Mouse (Mus musculus) forelimb bud, embryonic 11.5 days (tissue): ENCODE results near the gene Prkcb.

ENCODE experiments used
- DNase-seq: peaks from one replicate; pipeline ENCODE4 v3.0.0-alpha.2; 2012; ENCODE audit warnings: low read depth, low spot score

The Prkcb gene

DNA sequence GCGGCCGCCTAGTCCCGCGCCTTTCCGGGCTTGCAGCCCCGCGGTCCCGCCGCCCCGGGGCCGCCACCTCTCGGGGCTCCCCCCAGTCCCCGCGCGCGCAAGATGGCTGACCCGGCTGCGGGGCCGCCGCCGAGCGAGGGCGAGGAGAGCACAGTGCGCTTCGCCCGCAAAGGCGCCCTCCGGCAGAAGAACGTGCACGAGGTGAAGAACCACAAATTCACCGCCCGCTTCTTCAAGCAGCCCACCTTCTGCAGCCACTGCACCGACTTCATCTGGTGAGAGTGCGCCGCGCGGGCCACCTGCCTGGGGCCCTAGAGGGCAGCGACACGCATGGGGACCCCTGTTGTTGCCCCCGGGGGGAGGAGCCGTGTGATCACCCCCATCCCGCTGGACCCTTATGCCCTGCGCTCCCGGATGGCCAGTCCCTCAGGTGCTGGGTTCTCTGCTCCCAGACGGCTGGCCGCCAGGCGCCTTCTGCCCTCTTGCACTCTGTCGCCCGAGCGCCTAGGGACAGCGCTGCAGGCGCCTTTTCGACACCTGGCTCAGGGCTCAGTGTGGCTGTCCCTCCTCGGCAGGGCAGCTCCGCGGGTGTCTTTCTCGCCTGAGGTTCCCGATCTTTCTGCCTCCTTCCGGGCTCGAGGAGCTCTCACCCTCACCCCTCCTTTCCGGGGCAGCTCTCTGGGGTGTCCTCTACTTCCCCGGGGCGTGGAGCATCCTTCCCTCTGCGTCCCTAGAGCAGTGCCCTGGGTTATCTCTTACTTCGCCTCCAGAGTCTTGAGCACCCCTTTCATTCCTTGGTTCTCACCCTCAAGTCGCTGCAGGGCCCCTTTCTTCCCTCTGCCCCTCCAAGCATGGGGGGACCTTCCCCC, 926 bp downstream of the Prkcb start:
- no peak for DNase-seq

GRCm38 (mm10) chr7:122290165-122290564, 1.6 kb downstream of the Prkcb start:
- DNase-seq: no peak

DNA sequence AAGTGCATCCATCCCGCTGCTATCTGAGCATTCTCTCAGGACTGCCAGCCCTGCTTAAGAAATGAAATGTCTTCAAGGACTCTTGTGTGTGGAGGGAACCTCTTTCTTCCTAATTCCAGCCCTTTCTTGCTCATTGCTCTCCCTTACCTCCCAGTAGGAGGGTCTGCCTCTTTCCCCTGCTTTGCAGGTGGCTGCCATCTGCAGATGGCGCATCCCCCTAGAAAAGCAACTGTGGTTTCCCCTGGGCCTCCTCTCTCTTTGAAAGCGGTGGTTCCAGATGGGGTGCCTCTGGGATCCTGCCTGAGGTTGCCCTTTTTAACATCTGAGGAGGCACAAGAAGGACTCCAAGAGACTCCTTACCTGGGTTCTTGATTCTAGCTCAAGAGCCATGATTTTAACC, 2.2 kb downstream of the Prkcb start:
- DNase-seq: no peak

- DNase-seq: no peak
These were observed 3.6 kb downstream of the Prkcb start for GRCm38 (mm10) chr7:122292151-122292550.

GRCm38 (mm10) chr7:122294111-122294510, 5.6 kb downstream of the Prkcb start:
- DNase-seq: no peak

DNA sequence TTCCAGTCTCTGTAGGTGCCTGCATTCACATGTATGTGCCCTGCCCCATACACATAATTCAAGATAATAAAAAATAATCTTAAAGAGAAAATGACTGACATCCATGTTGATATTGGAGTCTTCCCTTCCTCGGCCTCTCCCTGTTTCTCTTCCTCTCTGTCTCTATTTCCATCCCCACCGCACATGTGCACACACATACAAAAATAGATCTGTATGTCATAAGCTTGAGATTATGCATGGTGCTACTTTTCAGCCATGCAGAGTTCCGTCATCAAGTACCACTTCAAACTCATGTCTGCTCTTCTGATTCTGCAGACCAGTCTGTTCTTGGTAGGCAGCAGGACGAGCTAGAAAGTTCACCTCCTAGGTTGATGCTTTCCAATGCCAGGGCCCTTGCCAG, 6.8 kb downstream of the Prkcb start:
- DNase-seq: no peak

- DNase-seq: no peak
These were observed 7.8 kb downstream of the Prkcb start for GRCm38 (mm10) chr7:122296331-122296730.

DNA sequence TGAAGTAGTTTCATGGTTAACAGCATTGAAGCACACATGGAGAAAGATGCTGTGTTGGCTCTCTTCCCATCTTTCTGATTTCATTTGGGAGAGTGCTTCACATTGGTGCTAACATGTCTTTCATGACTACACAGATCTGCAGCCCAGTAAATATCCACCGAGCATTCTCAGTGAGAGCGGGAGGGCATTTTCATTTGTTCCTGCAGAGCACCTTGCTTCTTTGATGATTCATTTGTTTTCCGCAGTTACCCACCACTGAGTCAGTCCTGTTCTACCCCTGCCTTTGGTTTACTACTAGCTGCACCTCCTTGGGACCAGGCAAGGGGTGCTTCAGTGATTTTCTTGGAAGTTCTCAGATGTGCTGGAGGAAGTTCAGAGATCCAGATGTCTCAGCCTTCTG, 8.3 kb downstream of the Prkcb start:
- no peak for DNase-seq

- DNase-seq: no peak
These were observed 9.1 kb downstream of the Prkcb start for GRCm38 (mm10) chr7:122297627-122298026.

DNA sequence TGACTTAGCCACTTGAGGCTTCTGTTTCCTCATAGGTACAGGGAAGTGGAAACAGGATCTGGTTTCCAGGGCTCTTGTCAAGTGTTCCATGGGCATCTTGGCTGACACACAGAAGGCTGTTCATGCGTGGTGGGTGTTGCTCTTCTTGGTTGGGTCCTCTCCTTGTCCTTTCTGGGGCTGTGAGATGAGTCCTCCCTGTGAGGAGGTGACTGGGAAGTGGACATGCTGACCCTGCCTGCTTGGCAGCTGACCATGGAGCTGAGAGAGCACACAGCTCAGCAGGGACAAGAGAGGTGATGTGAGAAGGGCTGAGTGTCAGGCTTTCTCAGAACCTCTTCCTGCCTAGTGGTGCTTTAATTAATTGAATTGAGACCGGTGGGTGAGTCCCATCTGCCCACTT, 10.2 kb downstream of the Prkcb start:
- DNase-seq: no peak

GRCm38 (mm10) chr7:122300538-122300937, 12.0 kb downstream of the Prkcb start:
- DNase-seq: no peak

DNA sequence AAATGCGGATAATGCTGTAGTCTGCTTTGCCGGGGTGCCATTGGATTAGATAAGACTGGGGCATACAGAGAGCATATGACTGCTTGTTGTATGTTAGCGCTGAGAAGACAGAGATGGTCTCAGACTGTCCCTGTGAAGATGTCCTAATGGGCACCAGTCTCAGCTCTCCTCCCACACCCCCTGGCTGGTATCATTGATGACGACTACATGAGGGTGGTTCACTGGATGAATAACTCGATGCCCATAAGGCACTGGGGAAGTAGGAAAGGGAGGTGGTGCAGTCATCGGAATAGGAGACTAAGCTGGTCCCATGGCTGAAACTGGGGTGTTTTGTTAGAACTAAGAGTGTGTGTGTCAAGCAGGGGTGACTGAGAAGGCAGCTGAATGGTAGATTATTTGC, 14.0 kb downstream of the Prkcb start:
- no peak for DNase-seq

DNA sequence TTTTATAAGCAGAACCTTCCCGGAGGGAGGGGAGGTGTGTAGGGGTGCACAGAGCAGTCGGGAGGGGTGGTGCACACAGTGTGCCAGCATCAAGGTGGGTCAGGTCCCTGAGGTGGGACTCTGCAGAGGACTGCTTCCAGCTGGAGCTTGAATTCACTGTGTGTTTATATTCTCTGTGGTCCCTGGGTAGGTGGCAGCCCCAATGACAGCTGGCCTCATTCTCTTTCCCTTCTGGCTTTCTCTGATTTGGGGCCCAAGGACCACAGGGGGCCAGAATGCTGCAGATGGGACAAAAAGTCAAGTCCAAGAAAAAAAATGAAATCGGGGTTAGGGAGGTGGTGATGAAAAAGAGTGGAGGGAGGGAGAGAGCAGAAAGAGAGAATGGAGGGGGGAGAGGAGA, 15.4 kb downstream of the Prkcb start:
- DNase-seq: no peak

GRCm38 (mm10) chr7:122304521-122304920, 16.0 kb downstream of the Prkcb start:
- no peak for DNase-seq

DNA sequence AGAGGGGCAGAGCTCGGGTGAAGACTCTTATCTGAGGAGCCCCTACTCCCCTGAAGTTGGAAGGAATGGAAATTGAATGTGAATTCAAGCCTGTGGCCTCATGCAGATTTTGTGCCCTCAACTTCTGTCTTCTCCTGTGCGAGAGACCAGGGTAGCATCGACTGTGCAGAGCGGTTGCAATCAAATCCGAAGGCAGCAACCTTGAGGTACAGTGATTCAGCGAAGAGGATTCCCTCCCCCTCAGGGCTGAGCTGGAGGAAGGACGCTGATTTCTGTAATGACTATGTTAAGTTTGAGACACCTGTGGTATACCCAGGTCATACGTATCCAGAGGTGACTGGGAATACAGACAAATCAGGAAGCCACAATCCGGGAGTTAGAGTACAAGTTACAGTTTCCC, 18.7 kb downstream of the Prkcb start:
- DNase-seq: no peak

DNA sequence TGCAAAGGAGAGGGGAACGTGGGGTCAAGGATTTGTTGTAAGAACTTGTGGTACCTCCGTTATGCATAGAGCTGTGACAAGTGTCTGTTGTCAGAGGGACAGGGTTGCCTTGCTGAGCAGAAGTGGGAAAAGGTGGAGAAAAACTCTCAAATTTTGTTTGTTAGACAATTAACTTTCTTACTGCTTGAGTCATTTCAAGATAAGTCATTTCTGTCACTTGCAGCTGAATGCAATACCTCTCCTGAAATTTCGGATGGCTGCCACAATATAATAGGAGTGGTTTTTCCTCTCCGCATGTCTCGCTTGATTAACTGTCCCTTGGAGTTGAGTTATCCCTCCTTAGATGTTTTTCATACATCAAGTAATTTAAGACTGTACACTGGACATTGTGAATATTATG, 20.1 kb downstream of the Prkcb start:
- DNase-seq: no peak

DNA sequence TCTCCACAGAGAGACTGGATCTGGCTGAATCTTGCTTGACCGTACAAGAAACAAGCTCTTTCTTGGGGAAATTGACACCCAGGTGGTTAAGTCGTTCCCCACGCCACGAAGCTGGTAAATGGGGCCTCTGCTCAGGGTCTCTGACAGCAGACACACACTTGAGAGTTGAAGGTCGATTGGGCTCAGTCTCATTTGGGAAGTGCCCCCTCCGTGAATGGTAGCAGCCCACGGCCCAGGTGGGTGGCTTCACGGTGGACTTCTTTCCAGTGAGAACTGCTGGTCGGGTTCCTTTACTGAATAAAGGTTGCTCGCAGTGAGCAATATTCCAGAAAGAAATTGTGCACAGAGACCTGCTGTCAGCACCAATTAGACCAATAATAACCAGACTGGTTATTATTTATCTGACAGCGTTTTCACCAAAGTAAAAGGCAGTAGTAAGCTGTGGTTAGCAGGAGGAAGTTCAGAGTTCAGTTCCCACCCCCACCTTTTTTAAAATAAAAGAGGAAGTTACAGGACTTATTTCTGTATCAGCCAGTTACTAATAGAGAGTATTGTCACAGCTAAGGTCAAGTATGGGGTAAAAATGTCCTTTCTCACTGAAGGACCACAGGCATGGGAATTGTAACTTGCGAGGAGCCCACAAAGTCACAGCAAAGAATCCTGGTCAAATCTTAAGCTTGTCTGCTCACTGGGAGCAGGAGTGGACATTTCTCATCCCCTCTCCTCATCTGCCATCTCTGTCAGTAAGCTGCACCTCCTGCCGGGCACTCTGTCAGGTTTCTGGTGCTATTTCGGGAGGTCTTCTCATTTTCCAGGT, 21.6 kb downstream of the Prkcb start:
- no peak for DNase-seq

GRCm38 (mm10) chr7:122310726-122311018, 22.1 kb downstream of the Prkcb start:
- no peak for DNase-seq

DNA sequence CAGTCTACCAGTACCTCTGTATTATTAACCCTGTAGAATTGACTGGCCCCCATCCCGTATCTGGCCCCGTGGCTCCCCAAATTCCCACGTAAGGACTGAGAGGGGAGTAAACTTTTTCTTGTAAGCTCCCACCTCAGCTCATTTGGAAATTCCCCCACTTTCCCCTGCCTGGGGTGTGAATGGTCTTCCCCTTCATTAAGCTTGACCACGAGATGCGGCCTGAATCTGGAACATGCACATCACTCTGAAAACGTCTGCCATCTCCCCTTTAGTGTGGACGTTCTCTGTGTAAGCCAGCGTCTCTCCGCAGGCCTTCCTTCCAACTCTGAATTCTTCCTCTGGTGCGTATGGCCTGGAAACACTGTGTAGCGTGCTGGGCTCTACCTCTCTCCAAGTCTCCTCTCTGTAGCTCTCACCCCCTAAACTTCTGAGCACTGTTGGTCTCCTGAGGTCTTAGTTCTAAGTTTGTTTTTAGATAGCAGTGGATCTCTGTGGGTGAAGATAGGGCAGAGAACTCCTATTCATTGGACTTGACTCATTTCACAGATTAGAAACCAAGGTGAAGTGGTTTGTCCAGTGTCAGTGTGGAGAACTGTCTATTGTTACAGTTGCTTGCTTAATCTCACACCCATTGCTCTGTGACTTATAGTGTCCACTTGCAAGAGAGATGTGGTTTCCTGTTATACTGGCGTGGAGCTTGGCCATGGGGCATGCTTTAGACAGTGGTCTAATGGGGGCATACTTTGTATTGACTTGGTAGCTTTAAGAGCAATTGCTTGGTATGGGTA, 25.3 kb downstream of the Prkcb start:
- no peak for DNase-seq

- DNase-seq: no peak
These were observed 27.3 kb downstream of the Prkcb start for GRCm38 (mm10) chr7:122315720-122316331.

DNA sequence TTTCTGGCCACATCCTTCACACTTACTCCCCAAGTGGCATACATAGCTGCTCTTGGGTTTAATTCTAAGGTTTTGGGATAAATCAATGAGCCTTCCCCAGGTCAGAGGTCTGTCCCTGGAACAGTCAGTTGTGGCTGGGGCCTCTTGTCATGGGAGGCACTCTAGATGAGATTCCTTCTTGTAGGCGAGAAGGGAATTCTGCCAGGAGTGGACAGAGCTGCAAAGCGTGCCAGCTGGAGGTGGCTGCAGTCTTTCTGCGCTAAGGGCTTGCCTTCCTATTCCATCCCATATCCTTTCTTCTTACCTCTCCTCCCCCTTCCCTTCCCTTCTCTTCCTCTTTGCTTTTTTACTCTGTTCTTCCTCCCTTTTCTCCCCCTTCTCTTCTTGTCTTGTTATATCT, 28.1 kb downstream of the Prkcb start:
- no peak for DNase-seq

- DNase-seq: no peak
These were observed 28.9 kb downstream of the Prkcb start for GRCm38 (mm10) chr7:122317485-122317884.
